Mouse (Mus musculus) cortical plate, adult 2 months (tissue): ENCODE measurements at regions not wholly inside any gene's neighbourhood (a gene's known extent, or its start where the extent isn't known, plus 50 kb on each side); places are given as distances from the start of the nearest gene placed in this dataset.

Experiments
- CTCF ChIP-seq: fragments of 200-500 bp; IDR thresholded peaks from 2 replicates; pipeline ENCODE4 v1.5.1; 2011; ENCODE audit warnings: mild to moderate bottlenecking, control low read depth, low read length; ENCODE audit not compliant: insufficient read depth; ENCODE audit errors: extremely low read depth
- POLR2A ChIP-seq: fragments of 200-500 bp; IDR thresholded peaks from 2 replicates; pipeline ENCODE4 v1.6.1; 2011; ENCODE audit warnings: mild to moderate bottlenecking, low read length, control low read depth; ENCODE audit not compliant: insufficient read depth; ENCODE audit errors: extremely low read depth

- TF ChIP-seq CTCF (no peak), POLR2A (no peak)
These were observed 65.7 kb upstream of the Ikzf2 start for GRCm38 (mm10) chr1:69752724-69753123.
